Mouse (Mus musculus) hematopoietic stem cell, adult 5-6 weeks (primary cell): ENCODE data around the gene Dnah17. TPM values are rescaled to one million over a fixed set of nuclear protein-coding genes. Genes with fewer than 3 reads are reported as not detected.

Experiments used
- ATAC-seq, 2 experiments: fragments of 125-278 bp in 1 of 2; replicated peaks in 1 of 2; 2 replicates each; pipeline ENCODE4 v1.8.0; 2016 to 2017; ENCODE audit warnings: inconsistent platforms in 2 of 2, mild to moderate bottlenecking in 2 of 2, moderate number of reproducible peaks in 2 of 2, low read depth in 1 of 2, moderate TSS enrichment in 1 of 2; ENCODE audit not compliant: low FRiP score in 2 of 2, poor library complexity in 2 of 2, severe bottlenecking in 2 of 2, insufficient read depth in 1 of 2, low TSS enrichment in 1 of 2
- total RNA-seq: library from RNA; stranded (forward); fragments of 172-1452, 232-1000 nt; gene quantifications from 2 replicates; pipeline ENCODE4 v1.2.3, GENCODE M21; 2017

The Dnah17 gene
- total RNA-seq, 1 experiment from 2014 or later, result 0.10 TPM

DNA sequence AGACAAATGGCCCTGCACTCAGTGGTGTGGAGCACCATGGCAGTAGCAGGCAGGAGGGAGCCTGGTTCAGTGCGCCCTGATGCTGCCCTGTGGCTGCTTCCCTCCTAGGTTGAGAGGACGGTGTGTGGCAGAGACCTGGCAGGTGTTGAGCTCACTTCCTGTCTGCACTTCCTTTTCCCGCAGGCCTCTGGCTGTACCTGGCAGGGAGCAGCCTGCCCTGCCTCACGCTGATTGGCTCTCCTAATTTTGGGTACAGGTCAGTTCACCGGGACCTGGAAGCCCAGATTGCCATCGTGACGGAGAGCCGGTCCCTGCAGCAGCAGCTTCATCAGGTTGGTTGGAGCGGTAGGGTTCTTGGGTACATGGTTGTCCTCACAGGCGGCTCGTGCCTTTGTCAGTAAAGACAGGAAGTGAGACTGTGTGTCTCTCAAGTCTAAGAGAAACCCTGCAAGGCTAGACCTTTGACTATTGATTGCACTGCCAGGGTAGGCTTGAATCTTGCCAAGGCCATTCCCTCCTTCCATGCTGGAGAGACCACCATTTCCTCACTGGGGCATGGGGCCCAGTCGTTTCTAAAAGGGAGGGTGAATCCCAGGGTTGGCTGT lies 115.9 kb downstream of the Dnah17 start:
- ATAC-seq, result peak; percentile 9 to 14; a peak in 1 of 4 replicates

DNA sequence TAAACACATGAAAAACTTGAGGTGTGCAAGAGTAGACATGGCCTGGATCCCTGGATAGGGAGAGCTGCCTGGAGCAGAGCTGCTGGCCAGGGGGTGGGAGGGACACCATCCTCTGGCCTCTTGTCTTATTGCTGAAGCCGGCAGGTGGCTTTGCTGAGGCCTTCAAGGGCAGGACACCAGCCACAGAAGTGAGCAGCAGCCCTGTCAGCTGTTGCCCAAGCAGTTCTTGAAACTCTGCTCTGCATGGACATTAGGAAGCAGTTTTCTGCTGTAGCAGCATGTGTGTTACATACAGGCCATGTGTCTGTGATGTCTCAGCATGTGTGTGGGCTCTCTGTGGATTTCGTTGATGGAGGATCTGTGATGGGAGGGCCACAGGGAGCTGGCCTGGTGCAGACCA lies 117.1 kb downstream of the Dnah17 start:
- ATAC-seq, result no peak

DNA sequence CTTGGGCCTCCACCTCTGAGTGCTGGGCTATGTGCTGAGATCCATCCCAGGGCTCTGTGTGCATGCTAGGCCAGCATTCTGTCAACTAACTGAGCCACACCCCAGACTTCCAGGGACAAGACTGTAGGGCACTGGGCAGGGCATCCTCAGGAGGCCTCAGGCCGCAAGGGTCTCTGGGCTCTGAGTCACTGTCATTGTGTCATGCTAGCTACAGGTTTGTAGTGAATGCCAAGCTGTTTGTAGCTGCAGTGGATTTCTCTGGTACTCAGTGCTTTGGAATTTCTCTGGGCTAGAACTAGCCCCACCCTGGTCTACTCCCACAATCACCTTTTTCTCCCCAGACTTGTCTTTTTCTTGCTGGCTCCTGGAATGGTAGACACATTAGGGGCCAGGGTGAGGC lies 117.8 kb downstream of the Dnah17 start:
- no peak for ATAC-seq

DNA sequence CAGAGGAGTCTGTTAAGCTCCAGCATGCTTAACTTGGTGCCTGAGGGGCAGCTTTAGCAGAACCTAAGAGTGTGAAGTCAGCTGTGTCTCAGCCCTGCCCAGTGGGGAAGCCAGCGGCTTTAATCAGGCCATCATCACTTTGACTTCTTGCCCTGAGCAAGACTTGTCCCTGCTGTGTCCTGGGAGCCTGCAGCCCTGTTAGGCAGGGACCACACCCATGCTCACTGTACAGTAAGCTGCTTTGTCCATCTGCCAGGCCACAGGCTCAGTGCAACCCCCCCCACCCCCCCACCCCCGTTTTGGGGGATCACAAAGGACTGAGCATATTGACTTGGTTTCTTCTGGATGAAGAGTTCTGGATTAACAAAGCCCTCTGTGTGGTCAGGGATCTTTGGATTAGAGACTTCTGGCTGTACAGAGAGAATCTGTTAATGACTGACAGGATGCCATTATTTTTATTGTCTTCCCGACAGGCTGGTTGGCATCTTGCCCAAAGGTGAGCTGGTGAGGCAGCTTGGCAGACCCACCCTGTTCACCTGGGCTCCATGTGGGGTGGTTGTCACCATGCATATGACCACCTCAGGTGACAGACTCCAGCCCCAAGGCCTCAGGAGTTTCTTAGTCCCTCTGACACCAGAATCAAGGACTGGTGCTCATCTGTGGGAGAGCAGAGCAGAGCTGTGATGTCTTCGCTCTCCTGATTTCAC lies 120.4 kb downstream of the Dnah17 start:
- ATAC-seq, result no peak

GRCm38 (mm10) chr11:118008843-118009242 lies 121.6 kb downstream of the Dnah17 start:
- ATAC-seq, result no peak

DNA sequence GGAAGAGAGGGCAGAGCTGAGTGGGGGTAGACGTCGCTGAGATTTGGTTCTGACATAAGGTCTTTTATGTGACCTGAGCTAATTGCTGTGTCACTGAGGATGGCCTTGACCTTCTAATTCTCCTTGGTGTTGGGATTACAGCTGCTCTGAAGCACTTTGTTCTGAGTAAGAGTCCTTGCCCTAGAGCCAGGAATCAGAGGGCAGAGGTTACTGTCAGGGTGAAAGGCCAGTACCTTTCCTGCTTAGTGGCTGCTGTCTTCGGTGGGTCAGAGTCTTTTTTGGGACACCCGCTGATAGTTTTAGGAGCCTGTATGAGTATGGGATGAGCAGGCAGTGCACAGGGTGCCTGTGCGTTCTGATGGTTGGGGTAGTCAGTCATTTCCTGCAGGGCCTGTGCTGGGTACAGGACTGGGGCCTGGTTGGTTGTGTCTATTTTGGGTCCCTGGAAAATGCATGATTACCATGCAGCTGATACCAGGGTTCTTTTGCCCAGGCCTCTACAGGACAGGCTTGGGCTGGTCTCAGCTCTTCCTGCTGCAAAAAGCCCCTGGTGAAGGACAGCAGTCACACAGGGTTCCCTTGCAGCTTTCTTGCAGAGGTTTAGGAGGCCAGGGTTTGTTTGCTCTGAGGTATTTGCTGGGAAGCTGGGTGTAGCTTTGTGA lies 122.2 kb downstream of the Dnah17 start:
- no peak for ATAC-seq

- ATAC-seq, result no peak
These were observed 122.8 kb downstream of the Dnah17 start for GRCm38 (mm10) chr11:118007460-118008143.

DNA sequence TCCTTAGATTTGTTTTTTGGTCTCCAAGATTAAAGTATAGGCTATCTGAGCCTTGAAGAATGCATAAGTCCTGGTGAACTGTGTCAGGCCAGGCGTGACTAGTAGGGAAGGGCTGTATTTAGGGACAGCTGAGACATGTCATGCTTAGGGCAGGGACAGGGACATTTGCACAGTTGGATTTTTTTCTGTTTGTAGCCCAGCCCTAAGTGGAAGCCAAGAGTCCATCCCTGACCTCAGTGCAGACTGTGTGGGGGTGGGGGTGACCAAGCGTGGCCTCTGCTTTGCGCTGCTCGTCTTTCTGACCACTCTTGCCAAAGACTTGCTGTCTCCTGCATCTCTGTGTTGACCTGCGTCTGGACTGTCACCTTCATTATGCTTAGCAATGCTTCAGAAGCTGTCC lies 126.2 kb downstream of the Dnah17 start:
- no peak for ATAC-seq

- ATAC-seq, result no peak
These were observed 126.7 kb downstream of the Dnah17 start for GRCm38 (mm10) chr11:118003718-118004117.

GRCm38 (mm10) chr11:118003176-118003575 lies 127.3 kb downstream of the Dnah17 start:
- no peak for ATAC-seq

DNA sequence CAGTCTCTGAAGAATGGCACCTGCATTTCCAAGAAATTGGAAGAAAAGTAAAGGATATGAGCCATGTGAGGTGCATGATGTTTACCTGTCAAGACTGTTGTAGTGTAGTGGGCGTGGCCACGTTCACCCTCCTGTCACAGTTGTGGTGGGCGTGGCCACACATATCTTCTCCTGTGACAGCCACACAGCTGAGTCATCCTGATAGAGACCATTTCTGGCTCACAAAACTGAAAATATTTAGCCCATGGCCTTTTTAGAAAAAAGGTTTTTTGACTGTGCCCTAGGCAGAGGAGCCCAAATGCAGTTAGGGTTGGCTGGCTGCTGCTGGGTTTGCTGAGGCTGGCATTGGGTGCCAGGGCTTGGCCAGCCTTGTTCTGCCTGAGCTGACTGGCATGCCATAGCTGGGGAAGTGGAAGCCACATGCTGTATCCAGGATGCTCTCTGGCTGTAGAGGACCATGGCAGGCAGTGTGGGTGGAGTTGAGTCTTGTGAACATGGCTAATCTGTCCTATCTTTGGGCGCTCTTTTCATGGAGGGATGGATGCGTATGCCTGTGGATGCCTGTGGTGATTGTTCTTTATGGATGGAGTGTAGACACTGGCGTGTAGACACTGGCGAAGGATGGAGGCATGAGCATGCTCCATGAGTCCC lies 129.7 kb downstream of the Dnah17 start:
- ATAC-seq, result peak in 1 of 2 experiments; percentile 38; a peak in 1 of 4 replicates

GRCm38 (mm10) chr11:118000083-118000482 lies 130.4 kb downstream of the Dnah17 start:
- no peak for ATAC-seq

GRCm38 (mm10) chr11:117999260-117999934 lies 131.0 kb downstream of the Dnah17 start:
- ATAC-seq, result no peak

- no peak for ATAC-seq
These were observed 132.1 kb downstream of the Dnah17 start for GRCm38 (mm10) chr11:117998356-117998755.

DNA sequence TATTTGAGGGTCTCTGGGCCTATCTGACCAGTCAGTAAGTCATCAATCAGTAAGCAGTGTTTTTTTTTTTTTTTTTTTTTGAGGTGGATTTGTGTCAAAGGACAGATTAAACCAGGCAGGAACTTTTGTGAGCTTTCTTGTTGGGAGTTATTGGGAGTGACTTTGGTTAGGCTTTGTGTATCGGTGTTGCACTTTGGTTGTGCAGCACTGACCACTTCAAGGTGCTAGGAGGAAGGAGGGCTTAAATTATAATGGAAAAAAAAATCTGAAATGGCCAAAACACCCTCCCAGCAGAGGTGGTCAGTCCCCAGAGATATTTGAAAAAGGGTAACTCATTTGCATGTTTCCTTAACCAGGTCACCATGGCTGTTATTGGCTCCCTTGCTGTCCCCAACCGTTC lies 133.3 kb downstream of the Dnah17 start:
- ATAC-seq, result no peak

- ATAC-seq, result no peak
These were observed 134.4 kb downstream of the Dnah17 start for GRCm38 (mm10) chr11:117996066-117996465.

- no peak for ATAC-seq
These were observed 134.8 kb downstream of the Dnah17 start for GRCm38 (mm10) chr11:117995661-117996060.
